Mouse (Mus musculus) thymus, adult 2 months (tissue): ENCODE results near the gene Olfr907.

ENCODE experiments used
- CTCF ChIP-seq: fragments of 200-500 bp; IDR thresholded peaks from 2 replicates; pipeline ENCODE4 v1.5.1; 2012; ENCODE audit warnings: mild to moderate bottlenecking, control low read depth, low read length, moderate library complexity, borderline replicate concordance; ENCODE audit not compliant: control insufficient read depth, poor library complexity, insufficient read depth; ENCODE audit errors: extremely low read depth
- POLR2A ChIP-seq: fragments of 200-500 bp; IDR thresholded peaks from 2 replicates; pipeline ENCODE4 v1.6.1; 2012; ENCODE audit warnings: mild to moderate bottlenecking, low read length, control low read depth, moderate library complexity; ENCODE audit not compliant: control insufficient read depth, poor library complexity, insufficient read depth; ENCODE audit errors: extremely low read depth

GRCm38 (mm10) chr9:38521280-38521679 is 25.7 kb downstream of the Olfr907 start, which contains the start of gene Olfr911-ps1:
- no peak for TF ChIP-seq CTCF
- no peak for TF ChIP-seq POLR2A
